Mouse (Mus musculus): ENCODE measurements around the gene Fyttd1. TPM values are rescaled to one million over a fixed set of nuclear protein-coding genes. Genes with fewer than 3 reads are reported as not detected.
"Not testable (repeated sequence)": the region's sequence is repeated elsewhere in the genome, so short reads cannot be mapped to it uniquely, and the experiment has no call there.

Gene Fyttd1
- total RNA-seq (2021): 100 to 1,000 TPM; 148 to 164 TPM
- long read RNA-seq, experiment 1, full-length matches to known transcripts: 148 of 162 reads
- long read RNA-seq, experiment 1, partial matches to known transcripts: 0 of 162 reads
- long read RNA-seq, experiment 1, other reads (novel, unspliced or antisense): 14 of 162 reads
- long read RNA-seq, experiment 2, full-length matches to known transcripts: 122 of 138 reads
- long read RNA-seq, experiment 2, partial matches to known transcripts: 3 of 138 reads
- long read RNA-seq, experiment 2, other reads (novel, unspliced or antisense): 13 of 138 reads

DNA sequence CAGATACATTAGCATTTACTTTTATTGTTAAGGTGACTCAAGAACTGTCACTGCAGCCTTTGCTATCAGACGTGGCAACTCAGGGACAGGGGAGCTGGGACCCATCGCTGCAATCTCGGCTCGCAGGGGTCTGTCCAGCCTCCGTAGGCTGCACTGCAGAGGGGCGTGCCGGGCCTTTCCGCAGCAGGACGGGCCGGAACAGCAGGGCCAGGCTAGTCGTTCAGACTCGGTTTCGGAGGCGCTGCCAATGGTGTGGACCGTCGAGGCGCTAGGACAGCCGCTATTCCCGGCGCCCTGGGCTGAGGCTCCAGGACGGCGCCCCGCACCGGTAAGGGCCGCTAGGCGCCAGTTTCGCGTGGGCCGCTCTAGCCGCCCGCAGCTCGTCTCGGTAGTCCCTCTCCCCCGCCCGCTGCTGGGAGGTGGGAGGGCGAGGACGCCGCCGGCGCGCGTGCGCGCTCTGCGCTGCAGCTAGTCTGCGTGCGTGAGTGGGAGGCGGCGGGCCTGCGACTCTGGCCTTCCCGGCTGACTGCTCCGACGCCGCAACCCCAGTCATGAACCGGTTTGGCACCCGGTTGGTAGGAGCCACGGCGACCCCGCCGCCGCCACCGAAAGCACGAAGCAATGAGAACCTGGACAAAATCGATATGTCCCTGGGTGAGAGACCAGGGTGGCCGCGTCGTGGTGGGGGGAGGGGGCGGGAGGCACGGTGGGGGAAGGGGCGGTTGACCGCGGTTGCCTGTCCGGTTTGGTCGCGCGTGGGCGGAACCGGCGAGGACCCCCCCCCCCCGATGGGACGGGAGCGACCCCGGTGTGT lies at the start of gene Fyttd1, which contains the start of gene Rubcn:
TSS of gene Fyttd1 (plus strand) at position 158 of the 814 bp plus-strand sequence.
TSS of gene Rubcn (minus strand) at position 424 of the 814 bp plus-strand sequence.
- peak; percentile 88 to 95 for DNase-seq (ENCODE audit: low spot score in 2 of 2)

DNA sequence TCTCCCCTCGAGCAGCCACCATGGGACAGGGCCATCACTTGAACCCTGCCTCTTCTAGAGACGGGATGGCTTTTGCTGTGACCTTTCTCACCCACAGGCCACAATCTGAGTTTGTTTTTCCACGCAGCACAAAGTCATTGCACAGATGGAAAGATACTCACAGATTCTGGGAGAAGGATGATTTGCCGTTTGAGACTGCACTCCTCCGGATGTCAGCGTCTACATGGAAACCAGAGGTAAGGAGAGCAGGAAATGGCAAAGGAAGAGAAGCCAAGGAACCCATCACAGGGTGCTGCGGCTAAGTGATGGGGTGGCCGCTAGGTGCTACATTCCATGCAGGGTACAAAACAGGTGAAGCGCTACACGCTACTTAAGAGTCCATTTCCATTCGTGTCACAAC lies 48.2 kb upstream of the Fyttd1 start:
- no peak for DNase-seq (ENCODE audit: low spot score in 2 of 2)

DNA sequence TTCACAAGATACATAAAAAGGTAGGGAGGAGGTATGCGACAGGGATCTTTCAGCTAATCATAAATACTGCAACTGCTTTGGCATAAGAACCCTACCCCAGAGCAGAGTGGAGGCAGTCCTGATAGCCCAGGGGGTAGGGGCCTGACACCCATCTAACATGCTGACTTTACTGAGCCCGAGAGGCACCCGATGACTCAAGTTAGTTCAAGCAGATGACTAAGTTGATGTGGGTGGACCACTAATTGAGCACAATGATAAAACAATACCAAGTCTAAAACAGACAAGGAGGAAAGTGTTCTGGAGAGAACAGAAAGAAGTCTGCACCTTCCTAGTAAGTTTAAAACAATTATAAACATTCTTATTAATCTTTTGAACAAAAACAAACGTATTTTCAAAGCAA lies 45.8 kb upstream of the Fyttd1 start:
- no peak for DNase-seq (ENCODE audit: low spot score in 2 of 2)

DNA sequence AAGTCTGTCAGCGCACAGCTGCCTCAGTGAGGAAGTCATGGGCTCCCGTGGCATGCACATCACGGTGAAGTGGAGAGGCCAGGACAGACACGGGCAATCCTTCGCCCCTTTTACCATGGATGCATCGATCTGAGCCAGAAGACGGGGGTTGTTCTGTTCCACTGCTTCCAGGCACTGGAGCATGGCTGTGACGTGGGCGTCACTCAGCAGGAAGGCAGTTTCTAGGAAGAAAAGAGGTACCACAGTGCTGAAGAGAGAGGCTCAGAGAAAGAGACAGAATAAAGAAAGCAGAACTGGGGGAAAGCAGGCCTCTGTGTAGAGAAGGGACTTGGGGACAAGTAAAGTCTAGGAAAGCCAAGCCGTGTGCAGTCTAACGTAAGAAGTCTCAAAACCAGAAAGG lies 30.2 kb upstream of the Fyttd1 start:
- no peak for DNase-seq (ENCODE audit: low spot score in 2 of 2)

DNA sequence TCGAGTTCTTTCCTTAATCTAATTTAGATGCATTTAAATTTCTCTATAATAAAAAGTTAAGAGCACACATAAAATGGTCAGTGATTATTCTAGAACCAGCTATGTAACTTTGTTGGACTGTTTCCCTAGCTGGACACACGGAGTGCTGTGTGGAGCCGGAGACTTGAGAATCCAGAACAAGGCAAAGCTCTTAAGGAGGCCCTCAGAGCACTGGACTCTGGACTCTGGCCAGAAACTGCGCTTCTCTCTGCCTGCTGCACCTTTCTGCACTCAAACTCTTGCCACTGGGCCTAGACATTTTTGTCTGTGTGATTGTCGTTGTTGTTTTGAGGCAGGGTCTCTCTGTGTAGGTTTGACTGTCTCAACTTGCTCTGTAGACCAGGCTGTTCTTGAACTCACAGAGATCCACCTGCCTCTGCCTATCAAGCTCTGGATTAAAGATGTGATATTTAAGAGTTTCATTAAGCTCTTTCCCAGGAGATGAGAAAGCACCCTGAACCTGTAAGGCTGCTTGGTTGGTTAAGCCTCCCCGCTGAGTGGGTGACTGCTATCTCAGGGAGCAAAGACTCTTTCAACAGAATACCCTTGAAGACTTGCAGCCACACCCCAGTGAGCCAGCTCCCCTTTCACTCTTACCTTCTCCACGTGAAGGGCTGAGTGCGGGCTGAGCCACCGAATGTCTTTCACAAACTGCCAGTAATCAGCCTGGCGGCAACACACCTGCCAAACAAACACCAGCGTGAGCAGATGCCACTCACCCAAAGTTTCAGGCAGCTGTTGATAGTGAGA lies 28.1 kb upstream of the Fyttd1 start:
- no peak for DNase-seq (ENCODE audit: low spot score in 2 of 2)

DNA sequence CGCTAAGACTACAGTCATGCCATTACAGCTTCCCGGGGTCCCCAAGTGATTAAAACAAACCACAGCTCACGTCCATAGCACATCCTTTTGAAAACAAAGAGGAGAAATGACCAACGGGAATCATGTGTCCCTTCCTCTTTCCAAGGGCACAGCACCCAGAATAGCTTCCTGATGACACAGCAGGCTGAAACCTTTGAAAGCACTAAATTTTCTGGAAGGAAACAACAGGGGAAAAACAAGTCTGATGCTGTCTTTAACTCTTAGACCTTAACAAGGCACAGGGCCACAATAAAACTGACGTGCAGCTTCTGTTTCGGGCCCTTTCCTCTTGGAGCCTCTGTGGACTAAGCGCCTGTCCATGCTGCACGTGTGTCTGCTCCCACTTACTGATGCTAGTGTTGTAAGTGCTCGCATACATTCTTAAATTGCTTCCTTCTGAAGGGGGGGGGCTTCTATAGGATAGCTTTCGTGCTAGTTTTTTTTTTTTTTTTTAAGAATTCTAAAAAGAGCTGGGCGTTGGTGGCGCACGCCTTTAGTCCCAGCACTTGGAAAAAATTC lies 23.7 kb upstream of the Fyttd1 start:
- DNase-seq (ENCODE audit: low spot score in 2 of 2): no peak

DNA sequence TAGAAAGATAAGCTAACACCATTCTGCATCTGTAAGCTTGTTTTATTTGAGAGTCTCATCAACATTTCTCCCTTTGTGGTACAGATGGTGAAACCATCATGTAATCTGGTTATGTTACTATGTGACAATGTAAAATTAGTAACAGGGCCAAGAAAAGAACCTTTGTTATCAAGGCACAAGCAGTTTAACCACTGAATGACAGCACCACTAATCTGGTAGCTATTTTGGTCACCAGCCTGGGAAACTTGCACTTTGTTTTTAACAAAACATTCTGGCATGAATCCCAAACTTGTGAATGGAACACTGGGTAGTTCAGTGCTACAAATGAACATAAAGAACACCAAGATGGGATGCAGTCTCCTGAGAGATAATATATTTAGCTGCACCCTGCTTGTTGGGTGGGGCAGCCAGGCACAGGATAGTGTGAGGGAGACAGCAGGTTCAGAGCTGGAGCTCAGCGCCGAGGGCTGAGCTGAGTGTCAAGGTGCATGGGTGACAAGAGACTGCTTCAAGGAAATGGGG lies 23.2 kb upstream of the Fyttd1 start:
- no peak for DNase-seq (ENCODE audit: low spot score in 2 of 2)

DNA sequence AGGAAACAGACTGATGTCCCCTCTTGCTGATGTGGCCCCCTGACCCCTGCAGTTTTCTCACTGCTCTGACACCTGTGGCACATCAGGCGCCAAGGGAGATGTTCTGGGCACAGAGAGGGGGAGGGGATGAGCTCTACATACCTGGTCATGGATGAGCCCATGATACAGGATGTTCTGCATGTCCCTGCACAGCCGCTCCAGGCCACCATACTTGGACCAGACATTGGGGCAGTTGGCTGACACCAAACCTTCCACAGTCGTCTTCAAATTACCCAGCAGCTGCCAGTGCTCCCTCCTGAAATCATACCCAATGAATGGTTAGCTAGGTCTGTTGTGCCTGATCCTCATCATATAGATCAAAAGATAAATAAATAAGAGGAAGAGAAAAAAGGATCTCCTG lies 20.5 kb upstream of the Fyttd1 start:
- no peak for DNase-seq (ENCODE audit: low spot score in 2 of 2)

DNA sequence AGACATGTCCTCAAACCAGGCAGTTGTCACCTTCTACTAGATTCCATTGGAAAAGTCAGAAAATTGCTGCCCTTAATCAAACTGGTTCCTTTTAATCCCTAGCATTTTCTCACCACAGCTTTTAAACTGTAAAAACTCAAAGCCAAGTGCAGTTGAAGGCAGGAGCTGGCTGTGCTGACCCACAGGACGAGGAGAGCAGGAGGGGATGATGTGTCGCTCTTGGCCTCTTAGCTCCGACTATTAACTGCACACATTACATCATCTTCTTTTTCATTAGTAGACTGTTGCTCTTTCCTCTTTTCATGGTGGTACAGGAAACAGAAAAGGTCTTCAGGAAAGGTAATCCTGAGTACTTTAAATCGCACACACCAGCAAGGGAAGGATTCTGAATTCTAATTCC lies 18.9 kb upstream of the Fyttd1 start:
- no peak for DNase-seq (ENCODE audit: low spot score in 2 of 2)

DNA sequence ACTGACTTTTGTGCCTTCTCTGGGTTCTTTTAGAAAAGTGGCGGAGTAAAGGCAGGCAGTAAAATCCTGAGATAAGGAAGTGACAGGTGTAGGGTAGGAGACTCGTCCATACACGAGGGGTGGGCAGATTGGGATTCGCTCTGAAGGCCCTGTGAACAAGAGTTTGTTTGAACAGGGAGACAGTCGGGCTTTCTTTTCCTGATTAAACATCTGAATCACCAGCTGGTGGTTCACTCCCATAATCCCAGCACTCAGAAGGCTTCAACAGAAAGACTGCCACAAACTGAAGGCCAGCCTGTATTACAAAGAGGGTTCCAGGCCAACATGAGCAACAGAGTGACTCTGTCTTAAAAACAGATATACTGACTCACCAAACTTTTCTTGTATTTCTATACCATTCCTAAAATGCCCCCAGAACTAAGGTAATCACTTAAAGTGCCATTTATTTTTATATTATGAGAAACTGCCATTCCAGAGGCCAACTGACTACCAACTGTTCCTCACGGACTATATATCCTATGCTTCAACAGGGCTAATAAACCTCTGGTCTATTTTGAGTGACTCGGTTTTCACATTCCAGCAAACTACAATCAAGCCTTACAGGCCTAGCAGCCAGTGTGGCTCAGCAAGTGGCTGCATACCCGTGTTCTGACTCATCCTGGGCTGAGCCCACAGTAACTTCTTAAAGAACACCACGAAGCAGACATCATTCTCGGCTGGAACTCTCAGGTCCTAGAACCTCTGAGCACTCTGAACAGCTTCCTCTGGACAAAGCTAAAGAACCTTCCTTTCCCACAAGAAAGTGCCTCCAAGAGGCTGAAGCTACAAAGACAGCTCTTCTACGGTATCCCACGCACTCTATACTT lies 18.3 kb upstream of the Fyttd1 start:
- peak in 1 of 2 experiments; percentile 32 for DNase-seq (ENCODE audit: low spot score in 2 of 2)

DNA sequence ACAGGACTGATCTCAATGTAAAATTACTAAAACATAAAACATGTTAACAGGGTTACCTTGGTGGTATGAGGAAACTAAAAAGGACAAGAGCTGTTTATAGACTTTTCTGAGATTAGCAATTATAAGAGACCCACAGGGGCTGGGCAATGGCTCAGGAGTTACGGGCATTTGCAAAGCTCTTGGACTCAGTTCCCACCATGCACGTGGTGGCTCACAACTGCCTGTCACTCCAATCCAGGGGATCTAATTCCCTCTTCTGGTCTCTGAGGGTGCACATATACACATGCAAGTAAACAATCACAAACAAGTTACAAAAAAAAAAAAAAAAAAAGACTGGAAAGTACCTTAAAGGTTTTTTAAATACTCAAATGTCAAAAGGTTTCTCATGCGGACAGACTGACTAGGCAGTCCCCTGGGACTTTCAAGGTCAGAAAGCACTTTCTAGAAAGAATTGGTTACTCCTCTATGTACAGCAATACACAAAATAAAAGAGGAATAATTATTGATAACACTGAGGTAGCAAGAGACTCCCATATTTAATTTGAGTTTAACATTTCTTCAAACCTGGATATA lies 15.4 kb upstream of the Fyttd1 start:
- no peak for DNase-seq (ENCODE audit: low spot score in 2 of 2)

DNA sequence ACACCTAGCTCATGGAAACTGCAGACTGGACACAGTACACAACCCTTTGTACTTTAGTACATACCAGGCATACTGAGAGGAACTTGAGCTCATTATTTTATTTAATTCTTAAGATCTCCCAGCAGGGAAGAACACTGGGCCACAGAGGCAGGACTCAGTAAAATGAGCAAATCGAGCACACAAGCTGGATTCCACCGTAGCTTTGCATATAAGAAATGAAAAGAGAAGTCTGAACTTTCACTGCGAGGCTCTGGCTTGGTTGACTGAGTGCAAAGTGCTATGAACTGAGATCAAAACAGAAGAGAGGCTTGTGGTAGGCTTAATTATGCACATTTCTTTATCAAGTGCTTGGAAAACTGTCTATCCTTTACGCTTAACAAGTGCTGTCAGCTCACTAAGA lies 11.9 kb upstream of the Fyttd1 start:
- no peak for DNase-seq (ENCODE audit: low spot score in 2 of 2)

DNA sequence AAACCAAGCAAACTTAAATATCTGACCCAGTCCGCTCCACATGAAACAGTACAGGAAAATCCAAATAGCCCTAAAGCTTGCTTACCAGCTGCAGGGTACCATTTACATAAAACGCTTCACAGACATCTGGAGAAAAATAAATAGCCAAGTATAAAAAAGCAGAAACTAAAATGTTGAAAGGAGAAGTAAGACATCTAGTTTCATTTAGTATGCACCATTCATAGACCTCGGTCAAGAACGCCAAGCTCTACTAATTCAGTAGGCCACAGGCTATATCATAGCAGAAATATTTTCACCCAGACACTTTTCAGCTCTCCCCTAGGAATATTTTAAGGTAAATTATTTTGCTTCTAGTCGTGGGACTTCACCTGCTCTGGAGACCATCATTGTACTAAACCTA lies 10.6 kb upstream of the Fyttd1 start:
- DNase-seq (ENCODE audit: low spot score in 2 of 2): no peak

DNA sequence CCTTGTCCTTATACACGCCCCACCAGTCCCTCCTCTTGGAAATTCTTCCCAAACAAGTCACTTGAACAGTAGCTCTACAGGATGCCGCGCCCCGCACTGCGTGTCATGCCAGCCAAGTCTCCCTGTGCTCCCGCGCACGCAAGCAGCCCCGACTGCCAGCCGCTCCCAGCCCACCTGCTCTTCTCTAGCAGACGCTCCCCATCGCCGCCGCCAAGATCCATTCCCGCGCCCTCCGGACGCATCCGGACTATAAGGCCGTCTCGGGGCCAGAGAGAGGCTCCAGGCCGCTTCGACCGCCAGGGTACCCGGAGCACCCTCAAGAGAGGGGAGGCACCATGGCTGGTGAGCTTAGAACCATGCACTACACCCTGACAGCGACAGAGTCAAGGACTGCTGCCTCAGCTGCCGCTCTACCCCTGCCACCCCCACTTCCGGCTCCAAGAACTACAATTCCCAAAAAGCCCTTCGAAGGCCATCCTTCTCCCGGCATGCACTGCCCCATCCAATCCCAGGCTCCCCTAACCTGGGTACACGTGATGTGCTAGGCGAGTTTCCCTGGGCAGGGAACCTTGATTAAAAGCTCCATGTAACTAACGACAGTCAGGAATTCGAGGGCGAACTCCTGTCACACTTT lies 9.3 kb upstream of the Fyttd1 start:
- peak; percentile 66 to 83 for DNase-seq (ENCODE audit: low spot score in 2 of 2)

DNA sequence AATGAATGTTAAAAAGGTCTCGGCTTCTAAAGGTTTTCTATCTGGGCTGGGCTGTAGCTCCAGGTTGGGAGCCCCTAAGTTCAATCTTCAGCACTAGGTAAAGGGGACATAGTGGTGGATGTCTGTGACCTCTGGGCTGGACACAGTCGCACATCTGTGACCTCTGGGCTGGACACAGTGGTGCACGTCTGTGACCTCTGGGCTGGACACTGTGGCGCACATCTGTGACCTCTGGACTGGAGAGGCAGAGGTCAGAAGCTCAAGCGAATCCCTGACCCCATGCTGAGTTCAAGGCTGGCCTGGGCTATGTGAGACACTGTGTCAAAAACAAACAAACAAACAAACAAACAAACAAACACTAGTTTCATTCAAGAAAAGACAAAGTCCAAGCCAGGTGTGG lies 7.1 kb upstream of the Fyttd1 start:
- no peak for DNase-seq (ENCODE audit: low spot score in 2 of 2)

DNA sequence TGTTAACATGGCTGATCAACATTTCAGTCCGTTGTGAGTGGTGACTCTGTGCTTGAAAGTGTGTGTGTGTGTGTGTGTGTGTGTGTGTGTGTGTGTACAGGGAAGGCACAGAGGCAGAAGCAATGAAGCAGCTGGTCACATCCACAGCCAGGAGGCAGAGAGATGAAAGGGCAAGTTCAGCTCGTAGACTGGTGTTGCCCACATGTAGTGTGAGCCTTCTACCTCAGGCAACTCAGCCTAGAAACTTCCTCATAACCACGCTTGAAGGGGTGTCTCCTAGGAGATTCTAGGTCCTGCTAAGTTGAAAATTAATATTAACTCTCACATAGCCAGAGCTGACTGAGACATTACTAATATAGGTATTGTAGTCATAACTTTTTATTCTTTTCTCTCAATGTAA lies 3.9 kb upstream of the Fyttd1 start:
- no peak for DNase-seq (ENCODE audit: low spot score in 2 of 2)

DNA sequence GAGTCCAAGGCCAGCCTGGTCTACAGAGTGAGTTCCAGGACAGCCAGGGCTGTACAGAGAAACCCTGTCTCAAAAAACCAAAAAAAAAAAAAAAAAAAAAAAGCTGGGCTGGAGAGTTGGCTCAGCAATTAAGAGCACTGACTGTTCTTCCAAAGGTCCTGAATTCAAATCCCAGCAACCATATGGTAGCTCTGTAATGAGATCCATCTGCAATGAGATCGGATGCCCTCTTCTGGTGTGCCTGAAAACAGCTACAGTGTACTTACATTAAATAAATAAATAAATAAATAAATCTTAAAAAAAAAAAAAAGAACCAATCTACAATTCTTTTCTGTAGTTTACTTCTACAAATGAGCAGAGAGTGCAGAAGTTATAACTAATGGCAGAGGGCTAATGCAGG lies 2.0 kb upstream of the Fyttd1 start:
- DNase-seq (ENCODE audit: low spot score in 2 of 2): not testable (repeated sequence)

DNA sequence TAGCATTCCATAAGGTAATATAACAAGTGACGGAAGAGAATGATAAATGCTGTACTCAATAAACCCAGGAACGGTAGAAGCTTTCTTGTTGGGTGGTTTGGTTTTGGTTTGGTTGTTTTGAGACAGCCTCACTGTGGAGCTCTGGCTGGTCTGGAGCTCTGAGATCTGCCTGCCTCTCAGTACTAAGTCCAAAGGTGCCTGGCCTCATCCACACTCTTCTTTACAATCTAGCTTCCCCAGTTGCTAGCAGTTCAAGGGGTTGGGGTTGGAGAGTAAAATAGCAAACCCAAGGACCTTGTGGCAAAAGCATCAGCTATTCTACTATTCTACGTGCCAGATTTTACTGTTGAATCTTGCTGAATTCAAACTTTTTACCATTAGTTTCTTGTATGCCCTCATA lies 1.5 kb upstream of the Fyttd1 start:
- no peak for DNase-seq (ENCODE audit: low spot score in 2 of 2)

DNA sequence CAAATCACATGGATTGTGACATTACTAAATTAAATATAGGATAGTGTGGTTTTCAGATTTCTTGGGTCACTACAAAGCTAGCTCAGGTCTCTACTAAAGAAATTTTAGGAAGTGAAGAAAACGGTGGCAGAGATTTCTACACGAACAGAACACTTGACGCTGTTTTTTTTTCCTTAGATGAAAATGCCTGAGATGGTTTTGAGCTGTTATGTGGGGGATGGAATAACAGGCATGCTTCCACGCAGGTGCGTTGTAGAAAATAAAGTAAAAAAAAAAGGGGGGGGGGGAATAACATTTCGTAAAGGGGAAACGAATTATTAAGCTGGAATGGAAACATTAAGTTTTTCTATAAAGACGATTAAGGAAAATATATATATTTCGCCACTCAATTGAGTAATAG lies 469 bp upstream of the Fyttd1 start:
- no peak for DNase-seq (ENCODE audit: low spot score in 2 of 2)
